Mouse (Mus musculus) liver, embryonic 12.5 days (tissue): Measurements from ENCODE around the gene Opcml. TPM values are rescaled to one million over a fixed set of nuclear protein-coding genes. Genes with fewer than 3 reads are reported as not detected.

Experiments used
- ATAC-seq: fragments of 200-750 bp; cut with Nextera tagmentation; 2 replicates; pipeline ENCODE4 v1.8.0; 2017; ENCODE audit warnings: moderate number of reproducible peaks, mild to moderate bottlenecking, moderate library complexity
- H3K27ac ChIP-seq: fragments of 300-500 bp; sonication (generic); 2 replicates; pipeline ENCODE4 v1.5.1; 2016; ENCODE audit warnings: mild to moderate bottlenecking
- H3K27me3 ChIP-seq: fragments of 300-500 bp; sonication (generic); replicated peaks from 2 replicates; pipeline ENCODE4 v1.6.1; 2016; ENCODE audit warnings: mild to moderate bottlenecking, moderate library complexity
- H3K36me3 ChIP-seq: fragments of 300-500 bp; sonication (generic); 2 replicates; pipeline ENCODE4 v1.6.1; 2016; ENCODE audit warnings: mild to moderate bottlenecking, moderate library complexity
- H3K4me1 ChIP-seq: fragments of 300-500 bp; sonication (generic); 2 replicates; pipeline ENCODE4 v1.6.1; 2016
- H3K4me2 ChIP-seq: fragments of 300-500 bp; sonication (generic); 2 replicates; pipeline ENCODE4 v1.6.1; 2016; ENCODE audit warnings: mild to moderate bottlenecking, moderate library complexity
- H3K4me3 ChIP-seq: fragments of 300-500 bp; sonication (generic); 2 replicates; pipeline ENCODE4 v1.5.1; 2016; ENCODE audit warnings: mild to moderate bottlenecking, moderate library complexity
- H3K9ac ChIP-seq: fragments of 300-500 bp; sonication (generic); 2 replicates; pipeline ENCODE4 v1.6.1; 2016; ENCODE audit warnings: mild to moderate bottlenecking, moderate library complexity
- H3K9me3 ChIP-seq: fragments of 300-500 bp; sonication (generic); replicated peaks from 2 replicates; pipeline ENCODE4 v1.6.1; 2016; ENCODE audit warnings: mild to moderate bottlenecking, moderate library complexity
- WGBS: fragments of 180-500 bp; shearing (Covaris S2); methylation state at CpG from one replicate; pipeline ENCODE4 v1.1.7; 2016; ENCODE audit not compliant: insufficient replicate concordance; 5-methylcytosine and 5-hydroxymethylcytosine counted together
- polyA plus RNA-seq: library from polyadenylated mRNA; unstranded; fragments of >200 nt; fragmentation: Nextera tagmentation; extraction: Ambion mirVana; gene quantifications from 2 replicates; pipeline ENCODE4 v1.2.1, GENCODE M21; 2016

Opcml gene
- polyA plus RNA-seq, 1 experiment from 2014 or later, result 0.23 TPM

DNA sequence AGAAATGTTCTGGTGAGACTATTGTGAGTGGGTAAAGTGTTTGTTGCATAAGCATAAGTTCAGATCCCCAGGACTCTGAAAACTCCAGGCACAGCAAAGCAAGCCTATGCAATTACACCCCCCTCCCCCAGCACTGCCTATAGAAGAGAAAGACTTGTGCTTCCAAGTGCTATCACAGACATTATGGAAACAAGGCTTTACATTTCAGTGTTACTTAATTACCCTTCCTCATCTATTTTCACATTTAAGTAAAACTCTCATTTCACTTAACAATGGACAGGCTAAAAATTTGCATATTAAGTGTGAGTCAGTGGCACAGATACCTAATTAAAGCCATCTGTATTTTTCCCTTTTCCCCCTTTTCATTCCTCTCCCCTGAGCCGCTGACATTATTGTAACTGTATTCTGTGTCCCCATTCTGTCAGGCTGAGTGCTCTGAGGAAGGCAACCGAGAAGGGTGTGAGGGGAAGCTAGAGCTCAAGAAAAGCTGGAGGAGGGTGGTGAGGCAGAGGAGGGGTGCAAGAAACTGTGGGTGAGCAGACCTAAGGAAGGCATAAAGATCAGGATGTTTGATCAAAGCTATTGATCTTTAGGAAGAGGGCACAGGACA is 1055.5 kb downstream of the Opcml start:
- Histone ChIP-seq H3K9me3 (no peaks in the 10 kb centered on the region), H3K4me2 (no peak overlapping the region), H3K4me3 (no peak overlapping the region), H3K27ac (no peak overlapping the region), H3K27me3 (no peaks in the 10 kb centered on the region), H3K9ac (no peak overlapping the region), H3K4me1 (no peaks in the 10 kb centered on the region), H3K36me3 (no peaks in the 10 kb centered on the region)
- no peak for ATAC-seq
- 57% methylated on average over 2 of the region's 2 CpGs for WGBS

DNA sequence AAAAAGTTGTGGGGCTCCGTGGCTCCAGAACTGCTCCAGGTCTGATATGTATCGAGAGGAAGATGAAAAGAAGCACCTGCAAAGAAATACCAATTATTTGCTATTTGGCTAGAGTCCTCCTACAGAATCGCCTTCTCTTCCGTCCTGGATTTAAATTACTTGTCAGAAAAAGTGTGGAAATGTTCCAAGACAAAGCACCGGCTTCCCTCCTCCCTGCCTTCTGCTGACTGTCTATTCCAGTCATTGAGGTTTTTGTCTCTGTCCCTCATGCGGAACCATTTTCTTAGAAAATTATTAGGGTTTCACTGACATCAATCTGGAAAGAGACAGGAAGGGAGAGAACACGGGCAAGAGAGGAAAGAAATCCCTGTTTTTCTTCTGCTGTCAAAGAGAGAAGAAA is 1065.3 kb downstream of the Opcml start:
- ATAC-seq, result no peak
- Histone ChIP-seq H3K27ac (no peak overlapping the region), H3K9ac (no peak overlapping the region), H3K9me3 (no peaks in the 10 kb centered on the region), H3K4me2 (no peak overlapping the region), H3K27me3 (no peaks in the 10 kb centered on the region), H3K4me1 (no peaks in the 10 kb centered on the region), H3K4me3 (no peak overlapping the region), H3K36me3 (no peaks in the 10 kb centered on the region)
- WGBS, result 62% methylated on average over 7 of the region's 7 CpGs

DNA sequence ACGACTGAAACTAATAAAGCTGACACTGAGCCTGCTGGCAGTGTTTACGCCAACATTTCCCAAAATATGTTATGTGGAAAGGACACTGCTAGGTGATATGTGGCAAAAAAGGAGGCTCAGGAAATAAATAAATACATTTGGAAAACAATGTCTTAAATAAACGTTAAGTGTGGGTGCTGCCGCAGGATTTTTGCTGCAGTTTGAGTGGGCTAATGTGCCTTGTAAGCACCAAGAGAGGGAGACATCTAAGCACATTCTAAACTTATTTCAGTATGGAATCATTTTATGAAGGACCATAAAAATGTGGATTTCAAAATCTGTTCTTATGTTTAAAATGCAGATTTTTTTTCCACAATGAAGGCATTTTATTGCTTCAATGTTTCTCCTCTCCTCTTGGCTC is 1071.4 kb downstream of the Opcml start:
- no peak overlapping the region for H3K27ac ChIP-seq
- H3K9me3 ChIP-seq, result no peaks in the 10 kb centered on the region
- ATAC-seq, result no peak
- no peak overlapping the region for H3K4me2 ChIP-seq
- WGBS, result 71% methylated on average over 4 of the region's 4 CpGs
- no peaks in the 10 kb centered on the region for H3K4me1 ChIP-seq
- H3K4me3 ChIP-seq, result no peak overlapping the region
- H3K9ac ChIP-seq, result no peak overlapping the region
- no peaks in the 10 kb centered on the region for H3K36me3 ChIP-seq
- H3K27me3 ChIP-seq, result no peaks in the 10 kb centered on the region

DNA sequence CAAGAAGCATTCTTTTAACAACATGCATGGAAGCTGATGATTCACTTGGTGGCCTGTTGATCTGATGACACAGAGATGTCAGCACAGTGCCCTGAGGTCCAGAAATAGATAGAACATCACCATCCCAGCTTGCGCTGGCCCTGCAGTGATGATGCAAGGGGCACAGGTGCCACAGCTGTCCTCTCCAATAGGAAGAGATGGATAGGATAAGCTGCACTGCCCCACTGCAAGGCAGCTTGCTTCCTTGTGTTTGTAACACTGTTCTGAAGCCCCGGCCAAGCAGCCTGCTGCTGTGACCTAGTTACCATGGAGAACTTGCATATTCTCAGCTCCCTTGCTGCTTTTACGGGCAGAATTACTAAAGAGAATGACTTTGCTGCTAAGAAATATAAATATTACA is 1076.7 kb downstream of the Opcml start:
- Histone ChIP-seq H3K9me3 (no peaks in the 10 kb centered on the region), H3K4me1 (no peaks in the 10 kb centered on the region), H3K27me3 (no peaks in the 10 kb centered on the region), H3K27ac (no peak overlapping the region), H3K9ac (no peak overlapping the region), H3K4me3 (no peak overlapping the region), H3K4me2 (no peak overlapping the region), H3K36me3 (no peaks in the 10 kb centered on the region)
- no peak for ATAC-seq
- WGBS, result 54% methylated on average over 3 of the region's 3 CpGs

DNA sequence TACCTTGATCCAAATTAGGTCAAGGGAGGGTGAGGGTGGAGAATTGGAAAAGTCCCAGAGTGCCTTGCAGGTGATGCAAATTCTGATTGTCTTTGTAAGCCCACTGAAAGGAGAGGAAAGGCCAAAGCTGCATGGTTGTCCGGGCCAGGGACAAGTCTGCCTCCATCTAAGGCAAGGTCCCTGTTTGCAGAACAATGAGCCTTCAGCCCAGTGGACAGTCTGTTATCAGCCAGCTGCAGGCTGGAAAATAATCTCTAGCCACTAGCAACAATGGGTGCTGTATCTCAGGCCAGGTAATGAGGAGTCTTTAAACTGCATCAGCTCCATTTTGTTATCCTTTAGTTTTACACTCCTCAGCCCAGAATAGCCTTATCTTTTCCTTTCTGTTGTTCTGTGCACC is 1079.9 kb downstream of the Opcml start:
- Histone ChIP-seq H3K4me1 (no peaks in the 10 kb centered on the region), H3K36me3 (no peaks in the 10 kb centered on the region), H3K27ac (no peak overlapping the region), H3K9me3 (no peaks in the 10 kb centered on the region), H3K4me2 (no peak overlapping the region), H3K4me3 (no peak overlapping the region), H3K9ac (no peak overlapping the region), H3K27me3 (no peaks in the 10 kb centered on the region)
- ATAC-seq, result no peak
- 26% methylated on average over 1 of the region's 1 CpGs for WGBS

DNA sequence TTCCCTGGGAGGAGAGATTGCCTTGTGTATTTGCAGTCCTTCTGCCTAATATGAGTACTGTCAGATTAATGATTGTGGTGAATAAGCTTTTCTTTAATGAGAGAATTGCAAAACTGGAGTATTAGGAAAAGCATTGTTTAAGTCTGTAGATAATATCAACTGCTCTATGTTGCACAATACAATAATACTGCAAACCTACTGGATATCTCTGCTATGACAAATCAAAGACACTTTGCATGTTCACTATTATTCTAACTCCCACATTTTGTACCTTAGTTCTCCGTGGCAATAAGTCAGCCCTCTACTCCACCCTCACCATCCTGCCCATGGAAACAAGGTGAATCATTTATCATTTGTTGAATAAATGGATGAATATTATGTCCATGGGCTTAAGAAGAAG is 1092.0 kb downstream of the Opcml start:
- Histone ChIP-seq H3K9ac (no peak overlapping the region), H3K4me2 (no peak overlapping the region), H3K36me3 (no peaks in the 10 kb centered on the region), H3K27me3 (no peaks in the 10 kb centered on the region), H3K4me1 (no peaks in the 10 kb centered on the region), H3K27ac (no peak overlapping the region), H3K9me3 (no peaks in the 10 kb centered on the region), H3K4me3 (no peak overlapping the region)
- 39% methylated on average over 1 of the region's 1 CpGs for WGBS
- no peak for ATAC-seq

DNA sequence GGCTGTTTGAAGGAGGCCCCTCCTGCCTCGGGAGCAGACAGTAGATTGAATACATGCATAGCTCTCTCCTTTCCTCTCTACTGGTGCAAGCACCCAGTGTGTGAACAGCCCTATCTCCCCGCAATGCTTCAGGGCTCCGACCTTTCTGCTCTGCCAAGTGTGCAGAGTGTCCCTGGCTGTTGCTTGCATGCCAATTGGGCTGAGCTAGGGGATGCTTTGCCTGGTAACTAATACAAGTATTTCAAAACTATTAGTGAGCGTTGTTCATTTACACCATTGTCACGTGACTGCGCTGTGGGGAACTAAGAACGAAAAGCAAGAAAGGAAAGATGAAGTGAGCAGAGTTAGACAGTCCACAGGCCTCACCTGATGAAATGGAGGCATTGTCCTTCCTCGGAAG is 1101.0 kb downstream of the Opcml start:
- Histone ChIP-seq H3K36me3 (no peaks in the 10 kb centered on the region), H3K27ac (no peak overlapping the region), H3K9me3 (no peaks in the 10 kb centered on the region), H3K9ac (no peak overlapping the region), H3K4me3 (no peak overlapping the region), H3K4me2 (no peak overlapping the region), H3K27me3 (no peaks in the 10 kb centered on the region), H3K4me1 (no peaks in the 10 kb centered on the region)
- ATAC-seq, result no peak
- 69% methylated on average over 8 of the region's 8 CpGs for WGBS

DNA sequence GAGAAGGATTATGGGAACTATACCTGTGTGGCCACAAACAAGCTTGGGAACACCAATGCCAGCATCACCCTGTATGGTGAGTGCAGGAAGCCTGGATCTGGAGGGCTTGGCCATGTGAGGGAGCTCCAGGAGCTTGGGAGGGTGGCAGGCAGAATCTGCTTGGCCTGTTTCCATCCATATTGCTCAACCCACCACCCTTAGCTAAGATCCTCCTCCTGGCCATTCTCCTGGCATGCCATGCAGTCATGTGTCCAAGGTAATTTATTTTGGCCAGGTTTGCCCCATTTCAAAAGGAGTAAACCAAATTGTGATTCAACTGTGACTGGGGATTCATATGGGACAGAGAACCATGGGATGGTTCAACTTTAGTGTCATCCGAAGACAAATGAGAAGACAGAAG is 1112.7 kb downstream of the Opcml start:
- no peaks in the 10 kb centered on the region for H3K9me3 ChIP-seq
- H3K27me3 ChIP-seq, result no peaks in the 10 kb centered on the region
- H3K4me2 ChIP-seq, result no peak overlapping the region
- no peak for ATAC-seq
- H3K4me3 ChIP-seq, result no peak overlapping the region
- no peak overlapping the region for H3K9ac ChIP-seq
- no peaks in the 10 kb centered on the region for H3K36me3 ChIP-seq
- H3K4me1 ChIP-seq, result no peaks in the 10 kb centered on the region
- 63% methylated on average over 1 of the region's 1 CpGs for WGBS
- no peak overlapping the region for H3K27ac ChIP-seq

DNA sequence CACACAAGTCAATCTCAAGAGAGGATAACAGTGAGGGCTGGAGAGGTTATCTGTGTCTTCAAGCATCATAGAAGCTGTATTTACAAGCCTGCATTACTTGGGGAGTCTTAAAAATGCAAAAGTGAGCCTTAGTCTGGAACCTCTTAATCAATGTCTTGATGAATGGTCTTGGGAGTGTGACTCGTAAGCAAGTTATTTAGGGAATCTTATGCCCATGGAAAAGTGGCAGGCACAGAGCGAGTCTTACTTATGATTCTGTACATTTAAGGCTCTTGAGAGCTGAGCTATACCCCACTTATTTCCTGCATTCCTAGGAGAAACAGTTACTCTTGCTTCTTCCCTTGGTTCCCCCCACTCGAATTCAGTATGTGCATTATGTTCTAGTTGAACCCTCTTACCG is 1119.2 kb downstream of the Opcml start:
- no peak overlapping the region for H3K4me2 ChIP-seq
- H3K9me3 ChIP-seq, result no peaks in the 10 kb centered on the region
- H3K27me3 ChIP-seq, result no peaks in the 10 kb centered on the region
- ATAC-seq, result no peak
- no peak overlapping the region for H3K4me3 ChIP-seq
- H3K36me3 ChIP-seq, result no peaks in the 10 kb centered on the region
- no peak overlapping the region for H3K9ac ChIP-seq
- 60% methylated on average over 4 of the region's 4 CpGs for WGBS
- no peak overlapping the region for H3K27ac ChIP-seq
- H3K4me1 ChIP-seq, result no peaks in the 10 kb centered on the region

DNA sequence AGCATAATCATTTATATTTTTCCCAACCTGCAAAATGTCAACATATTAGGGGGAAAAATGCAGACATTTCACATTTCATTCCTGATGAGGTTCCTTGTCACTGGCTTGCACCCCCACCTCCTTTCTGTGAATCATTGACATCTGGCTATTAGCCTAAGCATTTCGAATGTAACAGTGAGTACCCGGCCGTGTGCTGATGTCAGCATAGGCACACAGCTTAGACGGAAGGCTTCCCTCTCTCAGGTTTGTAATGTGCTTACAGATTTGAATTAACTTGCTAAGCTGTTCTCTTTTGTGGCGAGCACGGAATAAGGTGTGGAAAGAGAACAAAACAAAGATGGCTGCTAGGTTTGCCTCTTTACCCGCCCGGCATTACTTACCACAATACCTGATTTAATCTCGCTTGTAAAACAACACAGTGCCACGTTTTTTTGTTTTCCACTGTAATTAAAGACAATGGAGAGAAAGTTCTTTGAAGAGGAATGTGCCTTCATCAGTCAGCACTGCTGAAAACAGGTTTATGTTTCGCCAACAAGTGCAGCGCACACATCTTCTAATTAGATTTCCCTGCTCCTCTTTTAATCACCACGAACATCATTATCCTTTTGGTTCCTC is 1121.1 kb downstream of the Opcml start:
- Histone ChIP-seq H3K36me3 (no peaks in the 10 kb centered on the region), H3K9ac (no peak overlapping the region), H3K4me3 (no peak overlapping the region), H3K9me3 (no peaks in the 10 kb centered on the region), H3K27ac (no peak overlapping the region), H3K4me2 (no peak overlapping the region), H3K27me3 (no peaks in the 10 kb centered on the region), H3K4me1 (no peaks in the 10 kb centered on the region)
- no peak for ATAC-seq
- WGBS, result 55% methylated on average over 13 of the region's 13 CpGs

DNA sequence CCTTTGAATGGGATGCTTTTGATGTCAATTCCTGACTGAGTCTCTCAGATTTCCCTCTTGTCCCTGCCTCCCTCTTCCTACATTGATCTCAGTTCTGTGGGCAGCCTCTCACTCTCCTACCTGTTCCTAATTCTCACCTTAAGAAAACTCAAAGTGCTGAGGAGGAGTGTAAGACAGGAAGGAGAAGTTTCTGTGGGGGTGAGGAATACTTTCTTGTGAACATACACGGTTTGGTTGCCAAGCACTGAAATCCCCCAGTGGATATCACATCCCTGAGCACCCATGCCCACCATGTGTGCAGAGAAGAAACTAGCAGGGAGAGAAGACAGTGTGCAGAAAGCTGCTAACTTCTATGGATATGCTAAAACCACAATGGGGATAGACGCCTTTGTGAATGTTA is 1141.5 kb downstream of the Opcml start:
- 39% methylated on average over 2 of the region's 2 CpGs for WGBS
- no peak overlapping the region for H3K4me3 ChIP-seq

DNA sequence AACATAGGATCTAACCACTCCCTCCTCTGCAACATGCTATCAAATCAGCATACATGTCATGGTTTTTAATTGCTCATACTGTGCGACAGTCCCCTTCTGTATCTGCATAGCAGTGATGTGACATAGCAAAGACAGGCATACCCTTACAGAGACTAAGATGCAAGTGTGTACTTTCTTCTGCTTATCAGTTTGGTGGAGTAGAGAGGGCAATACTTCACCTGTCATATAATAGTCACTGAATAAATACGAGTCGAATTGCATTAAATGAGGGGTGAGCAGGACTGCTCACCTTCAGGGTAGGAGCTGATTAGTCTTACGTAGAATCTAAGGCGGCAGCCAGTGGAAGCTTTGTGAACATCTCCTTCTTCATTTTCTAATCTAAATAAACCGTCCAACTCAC is 1146.6 kb downstream of the Opcml start:
- ATAC-seq, result no peak
- Histone ChIP-seq H3K27me3 (no peaks in the 10 kb centered on the region), H3K4me1 (no peaks in the 10 kb centered on the region), H3K4me2 (no peak overlapping the region), H3K9ac (no peak overlapping the region), H3K4me3 (no peak overlapping the region), H3K36me3 (no peaks in the 10 kb centered on the region), H3K9me3 (no peaks in the 10 kb centered on the region), H3K27ac (no peak overlapping the region)
- 61% methylated on average over 6 of the region's 6 CpGs for WGBS

More for the DNA sequence above, 1141.5 kb downstream of the Opcml start:
- Histone ChIP-seq H3K27me3 (no peaks in the 10 kb centered on the region), H3K9ac (no peak overlapping the region), H3K4me1 (no peaks in the 10 kb centered on the region), H3K36me3 (no peaks in the 10 kb centered on the region), H3K9me3 (no peaks in the 10 kb centered on the region), H3K27ac (no peak overlapping the region), H3K4me2 (no peak overlapping the region)
- ATAC-seq, result no peak

DNA sequence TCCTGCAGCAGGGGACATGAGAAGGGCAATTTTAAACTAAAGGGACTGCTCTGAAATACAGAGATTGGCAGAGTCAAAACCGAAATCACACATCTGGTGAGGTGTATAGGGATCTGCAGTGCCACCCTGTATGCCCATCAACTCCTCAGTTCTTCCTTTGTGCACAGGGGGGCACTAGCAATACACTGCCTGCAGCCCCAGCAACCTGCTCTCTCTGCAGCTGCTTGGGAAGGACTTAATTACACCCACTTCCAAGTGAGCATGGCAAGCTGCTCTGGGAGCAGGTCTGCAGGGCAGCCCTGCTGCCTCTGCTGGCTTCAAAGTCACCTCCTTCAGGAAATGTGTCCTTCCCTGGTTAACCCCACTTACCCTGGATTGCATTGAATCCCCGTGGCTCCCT is 1147.4 kb downstream of the Opcml start:
- Histone ChIP-seq H3K27me3 (no peaks in the 10 kb centered on the region), H3K9ac (no peak overlapping the region), H3K4me1 (no peaks in the 10 kb centered on the region), H3K9me3 (no peaks in the 10 kb centered on the region), H3K4me3 (no peak overlapping the region), H3K36me3 (no peaks in the 10 kb centered on the region), H3K27ac (no peak overlapping the region), H3K4me2 (no peak overlapping the region)
- no peak for ATAC-seq
- WGBS, result 41% methylated on average over 2 of the region's 2 CpGs
